Mouse (Mus musculus) fibroblast of lung, adult 2 months (primary cell): Measurements from ENCODE around the gene Zfp688.
"Not testable (repeated sequence)": the region's sequence is repeated elsewhere in the genome, so short reads cannot be mapped to it uniquely, and the experiment has no call there.

Experiments used
- DNase-seq: peaks from one replicate; pipeline ENCODE4 v3.0.0-alpha.2; 2011; ENCODE audit warnings: low read depth

Gene Zfp688

DNA sequence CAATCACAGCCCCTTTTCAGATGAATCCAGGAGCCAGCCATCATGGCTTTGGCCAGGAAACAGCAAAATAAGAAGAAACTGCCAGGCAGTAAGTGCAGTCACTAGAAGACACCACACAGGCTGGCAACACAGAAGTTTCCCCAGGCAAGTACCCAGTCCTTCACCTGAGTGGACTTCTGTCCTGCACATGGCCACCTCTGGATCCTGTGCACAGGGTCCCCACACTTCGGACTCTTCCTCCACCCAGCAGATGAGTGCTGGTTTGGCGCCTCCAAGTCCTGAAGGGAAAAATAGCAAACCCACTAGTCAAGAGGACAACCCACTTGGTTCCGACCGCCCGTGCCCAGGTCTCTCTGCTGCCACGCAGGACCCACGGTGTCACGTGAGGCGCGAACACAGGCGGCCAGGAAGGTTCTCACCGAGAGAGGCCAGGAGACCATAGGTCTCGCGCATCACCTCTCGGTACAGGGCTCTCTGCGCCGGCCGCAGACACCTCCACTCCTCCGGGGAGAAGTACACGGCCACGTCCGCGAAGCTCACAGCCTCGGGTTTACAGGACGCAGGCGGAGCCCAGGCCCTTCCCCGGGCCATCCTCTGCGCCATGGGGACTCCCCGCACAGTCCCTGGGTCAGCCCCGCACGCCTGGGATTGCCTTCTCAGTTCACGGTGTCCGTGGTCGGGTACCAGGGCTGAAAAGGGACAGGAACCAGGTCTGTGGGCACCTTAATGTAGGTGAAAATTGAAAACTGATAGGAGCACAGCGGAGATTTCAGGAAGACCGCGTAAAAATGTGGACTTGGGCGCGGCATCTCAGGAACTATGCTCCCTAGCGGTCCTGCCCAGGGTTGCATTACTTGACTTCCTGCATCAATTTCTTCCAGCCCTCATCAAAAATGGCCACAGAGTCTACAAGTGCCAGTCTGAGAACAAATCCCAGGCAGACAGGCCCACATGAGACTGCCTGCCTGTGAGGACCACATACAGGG is 15.6 kb downstream of the Zfp688 start, which contains the start of gene Zfp764:
Gene Zfp764, minus strand, starts transcription at position 821 of the 986 bp plus-strand sequence.
- DNase-seq = peak; percentile 80

DNA sequence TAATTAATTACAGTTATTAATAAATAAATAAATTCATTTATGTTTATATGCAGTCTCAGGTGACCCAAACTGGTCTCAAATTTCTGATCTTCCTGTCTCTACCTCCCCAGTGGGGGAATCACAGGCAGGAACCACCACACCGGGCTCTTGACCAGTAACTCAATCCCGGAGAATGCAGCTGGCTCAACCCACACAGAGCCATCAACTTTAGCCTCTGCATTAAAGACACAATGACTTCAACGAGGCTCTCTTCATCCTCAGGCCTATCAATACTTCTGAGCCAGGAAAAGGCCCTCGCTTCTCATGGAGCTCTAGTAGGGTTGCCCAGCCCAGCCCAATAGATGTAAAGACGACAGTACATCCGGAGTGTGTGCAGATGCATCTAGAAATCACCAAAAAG is 17.8 kb downstream of the Zfp688 start:
- not testable (repeated sequence) for DNase-seq

DNA sequence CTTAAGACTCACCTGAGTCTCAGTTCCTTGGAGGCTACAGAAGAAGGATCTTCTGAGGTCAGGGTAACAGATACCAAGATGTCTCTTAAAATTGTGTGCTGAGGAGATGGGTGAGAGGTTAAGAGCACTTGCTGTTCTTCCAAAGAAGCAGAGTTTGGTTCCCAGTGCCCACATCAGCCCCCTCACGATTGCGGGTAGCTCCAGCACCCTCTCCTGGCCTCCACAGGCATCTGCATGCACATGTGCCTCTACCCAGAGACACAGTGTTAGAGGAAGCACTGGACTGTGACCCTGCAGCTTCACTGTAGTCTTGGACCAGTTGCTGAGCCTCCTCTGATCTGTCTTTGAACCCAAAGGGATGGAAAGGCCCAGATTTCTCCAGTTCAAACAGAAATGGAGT is 18.9 kb downstream of the Zfp688 start:
- no peak for DNase-seq

DNA sequence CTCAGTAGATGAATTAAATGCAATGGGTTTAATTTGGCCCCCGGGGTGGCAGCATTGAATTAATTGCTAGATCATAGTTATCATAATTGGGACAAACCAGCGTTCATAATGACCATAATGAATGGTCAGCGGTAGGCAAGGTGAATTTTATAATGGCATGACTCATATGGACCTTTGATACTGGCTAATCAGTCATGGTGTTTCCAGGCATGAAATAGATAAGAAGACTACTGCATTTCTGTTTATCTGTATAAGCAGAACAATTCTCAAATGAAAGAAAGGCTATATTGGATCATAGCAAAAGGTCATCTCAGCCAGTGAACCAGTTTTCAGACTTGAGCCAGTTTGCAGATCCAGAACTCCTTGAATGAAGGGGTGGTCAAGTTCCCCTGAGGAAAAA is 21.5 kb downstream of the Zfp688 start:
- no peak for DNase-seq

DNA sequence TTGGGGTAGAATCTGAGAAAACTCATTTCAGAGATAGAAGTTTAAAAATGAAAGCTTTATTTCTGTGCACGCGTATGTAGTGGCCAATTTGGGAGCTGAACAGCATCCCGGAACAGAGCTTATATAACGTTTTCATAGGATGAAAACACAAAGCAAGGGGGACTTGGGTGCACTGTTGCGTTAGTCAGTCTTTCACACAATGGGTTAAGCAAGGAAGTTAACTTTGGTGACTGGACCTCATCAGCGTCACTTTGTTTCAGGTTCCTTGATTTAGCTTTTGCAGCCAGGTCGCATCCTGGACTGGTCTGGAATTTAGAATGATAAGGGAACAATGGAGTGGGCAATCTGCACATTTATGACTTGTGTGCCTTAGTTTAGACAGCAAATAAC is 27.9 kb downstream of the Zfp688 start:
- DNase-seq = no peak

DNA sequence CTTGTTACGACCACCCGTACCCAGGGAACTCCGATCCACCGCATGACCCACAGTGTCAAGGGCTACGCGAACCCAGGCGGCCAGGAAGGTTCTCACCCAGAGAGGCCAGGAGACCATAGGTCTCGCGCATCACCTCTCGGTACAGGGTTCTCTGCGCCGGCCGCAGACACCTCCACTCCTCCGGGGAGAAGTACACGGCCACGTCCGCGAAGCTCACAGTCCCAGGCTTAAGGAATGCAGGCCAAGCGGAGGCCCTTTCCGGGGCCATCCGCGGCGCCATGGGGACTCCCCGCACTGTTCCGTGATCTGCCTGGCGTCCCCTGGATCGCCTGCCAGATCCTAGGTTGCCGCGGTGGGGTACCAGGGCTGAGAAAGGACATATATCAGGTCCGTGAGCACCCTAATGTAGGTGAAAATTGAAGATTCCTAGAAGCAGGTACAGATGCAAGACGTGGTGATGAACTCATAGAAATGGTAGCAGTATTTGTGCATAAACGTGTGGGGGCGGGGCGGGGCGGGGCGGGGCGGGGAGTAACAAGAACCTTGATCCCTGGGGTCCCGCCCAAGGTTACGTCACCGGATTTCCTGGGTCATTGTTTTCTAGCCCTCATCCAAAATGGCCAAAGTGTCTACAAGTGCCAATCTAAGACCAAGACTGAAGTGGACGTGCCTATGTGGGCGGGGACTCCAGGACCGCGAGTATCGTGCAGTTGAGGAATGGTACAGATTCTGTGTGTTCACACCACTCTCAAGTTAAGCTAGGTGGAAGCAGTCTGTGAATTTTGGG is 28.5 kb downstream of the Zfp688 start, which contains the start of gene E430018J23Rik:
Gene E430018J23Rik, minus strand, starts transcription at position 473 of the 787 bp plus-strand sequence.
- peak; percentile 97 for DNase-seq

DNA sequence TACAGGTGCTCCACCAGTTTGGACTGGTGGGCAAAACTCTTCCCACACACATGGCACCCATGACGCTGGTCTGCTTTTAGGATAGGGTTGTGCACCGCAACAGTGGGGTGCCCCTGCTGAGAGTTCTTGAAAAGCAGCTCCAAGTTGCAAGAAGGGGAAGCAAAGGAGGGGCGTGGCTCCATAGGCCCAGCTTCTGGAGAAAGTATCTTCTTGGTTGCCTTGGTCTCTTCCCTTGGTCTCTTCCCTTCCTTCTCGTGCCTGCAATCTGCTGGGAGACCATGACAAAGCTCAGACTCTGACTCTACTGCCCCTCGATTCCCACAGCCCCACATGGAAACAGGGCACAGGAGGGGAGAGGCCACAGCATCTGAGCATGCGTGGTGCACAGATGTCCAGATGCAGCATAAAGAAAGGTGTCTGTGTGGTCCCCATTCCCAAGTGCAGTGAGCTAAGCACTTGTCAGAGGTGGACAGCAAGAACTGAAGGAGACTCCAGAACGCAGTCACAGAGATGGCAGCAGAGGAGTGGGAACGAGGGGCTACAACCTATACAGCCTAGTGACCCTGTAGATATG is 29.5 kb downstream of the Zfp688 start:
- no peak for DNase-seq

DNA sequence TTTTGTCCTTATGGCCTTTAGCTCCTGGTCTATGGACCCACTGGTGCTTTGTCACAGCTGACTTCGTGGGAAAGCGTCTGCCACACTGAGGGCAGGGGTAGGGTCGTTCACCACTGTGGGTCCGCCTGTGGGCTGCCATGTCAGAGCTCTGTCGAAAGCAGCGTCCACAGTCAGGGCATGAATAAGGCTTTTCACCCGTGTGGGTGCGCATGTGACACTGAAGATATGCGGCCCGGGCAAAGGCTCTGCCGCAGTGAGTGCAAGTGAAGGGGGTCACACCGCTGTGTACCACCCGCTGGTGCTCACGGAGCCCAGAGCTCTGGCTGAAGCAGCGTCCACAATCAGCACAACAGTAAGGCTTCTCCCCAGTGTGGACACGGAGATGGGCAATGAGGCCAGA is 30.3 kb downstream of the Zfp688 start:
- DNase-seq = no peak

DNA sequence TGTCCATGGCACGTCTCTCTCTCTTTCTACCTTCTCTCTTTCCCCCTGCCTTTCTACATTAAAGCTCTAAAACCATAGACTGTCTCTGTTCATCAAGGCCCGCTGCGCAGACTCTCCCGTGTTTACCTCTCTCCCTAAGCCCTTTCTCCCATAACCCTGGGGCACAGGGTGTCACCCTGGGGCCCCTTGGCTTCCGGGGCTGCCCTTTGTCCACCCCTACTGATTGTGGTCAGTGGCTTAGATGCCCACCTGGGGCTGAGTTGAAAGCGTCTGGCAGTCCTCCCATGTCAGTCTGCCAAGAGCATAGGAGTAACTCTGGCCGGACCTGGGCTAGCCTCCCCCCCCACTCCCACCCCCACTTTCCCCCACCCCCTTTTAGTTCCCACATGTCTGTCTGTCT is 31.6 kb downstream of the Zfp688 start:
- DNase-seq = no peak

DNA sequence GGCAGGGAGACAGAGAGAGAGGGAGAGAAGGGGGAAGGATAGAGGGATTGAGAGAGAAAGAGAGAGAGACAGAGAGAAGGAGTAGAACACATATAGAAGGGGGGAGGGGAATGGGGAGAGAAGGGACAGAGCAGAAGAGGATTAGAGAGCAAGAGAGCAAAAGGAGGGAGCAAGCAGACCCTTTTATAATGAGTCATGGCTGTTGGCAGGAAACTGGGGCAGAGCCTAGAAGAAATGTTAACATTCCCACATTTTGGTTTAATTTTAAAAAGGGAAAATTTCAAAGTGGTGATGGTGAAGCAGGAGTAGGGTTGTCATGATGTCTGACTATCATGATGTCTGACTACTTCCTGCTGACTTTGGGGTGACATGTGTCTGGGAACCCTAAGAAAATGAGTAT is 33.7 kb downstream of the Zfp688 start:
- not testable (repeated sequence) for DNase-seq

DNA sequence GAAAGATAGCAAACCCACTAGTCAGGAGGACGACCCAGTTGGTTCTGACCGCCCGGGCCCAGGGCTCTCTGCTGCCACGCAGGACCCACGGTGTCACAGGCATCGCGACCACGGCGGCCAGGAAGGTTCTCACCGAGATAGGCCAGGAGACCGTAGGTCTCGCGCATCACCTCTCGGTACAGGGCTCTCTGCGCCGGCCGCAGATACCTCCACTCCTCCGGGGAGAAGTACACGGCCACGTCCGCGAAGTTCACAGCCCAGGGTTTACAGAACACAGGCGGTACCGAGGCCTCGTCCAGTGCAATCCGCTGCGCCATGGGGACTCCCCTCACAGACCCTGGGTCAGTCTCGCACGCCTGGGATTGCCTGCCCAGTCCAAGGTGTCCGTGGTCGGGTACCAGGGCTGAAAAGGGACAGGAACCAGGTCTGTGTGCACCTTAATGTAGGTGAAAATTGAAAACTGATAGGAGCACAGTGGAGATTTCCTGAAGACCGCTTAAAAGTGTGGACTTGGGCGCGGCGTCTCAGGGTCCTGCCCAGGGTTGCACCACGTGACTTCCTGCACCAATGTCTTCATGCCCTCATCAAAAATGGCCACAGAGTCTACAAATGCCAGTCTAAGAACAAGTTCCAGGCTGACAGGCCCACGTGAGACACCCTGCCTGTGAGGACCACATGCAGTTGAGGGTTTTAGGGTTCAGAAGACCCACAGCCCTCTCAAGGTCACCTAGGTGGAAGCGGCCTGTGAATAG is 35.1 kb downstream of the Zfp688 start, which contains the start of gene 9130019O22Rik:
Gene 9130019O22Rik, minus strand, starts transcription at position 526 of the 752 bp plus-strand sequence.
- peak; percentile 71 for DNase-seq

DNA sequence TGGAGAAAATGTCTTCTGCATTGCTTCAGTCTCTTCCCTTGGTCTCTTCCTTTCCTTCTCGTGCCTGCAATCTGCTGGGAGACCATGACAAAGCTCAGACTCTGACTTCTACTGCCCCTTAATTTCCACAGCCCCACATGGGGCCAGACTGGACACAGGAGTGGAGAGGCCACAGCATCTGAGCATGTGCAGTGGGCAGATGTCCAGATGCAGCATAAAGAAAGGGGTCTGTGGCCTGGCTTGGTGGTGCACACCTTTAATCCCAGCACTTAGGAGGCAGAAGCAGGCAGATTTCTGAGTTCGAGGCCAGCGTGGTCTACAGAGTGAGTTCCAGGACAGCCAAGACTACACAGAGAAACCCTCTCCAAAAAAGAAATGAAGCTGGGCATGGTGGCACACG is 36.3 kb downstream of the Zfp688 start:
- DNase-seq = not testable (repeated sequence)

DNA sequence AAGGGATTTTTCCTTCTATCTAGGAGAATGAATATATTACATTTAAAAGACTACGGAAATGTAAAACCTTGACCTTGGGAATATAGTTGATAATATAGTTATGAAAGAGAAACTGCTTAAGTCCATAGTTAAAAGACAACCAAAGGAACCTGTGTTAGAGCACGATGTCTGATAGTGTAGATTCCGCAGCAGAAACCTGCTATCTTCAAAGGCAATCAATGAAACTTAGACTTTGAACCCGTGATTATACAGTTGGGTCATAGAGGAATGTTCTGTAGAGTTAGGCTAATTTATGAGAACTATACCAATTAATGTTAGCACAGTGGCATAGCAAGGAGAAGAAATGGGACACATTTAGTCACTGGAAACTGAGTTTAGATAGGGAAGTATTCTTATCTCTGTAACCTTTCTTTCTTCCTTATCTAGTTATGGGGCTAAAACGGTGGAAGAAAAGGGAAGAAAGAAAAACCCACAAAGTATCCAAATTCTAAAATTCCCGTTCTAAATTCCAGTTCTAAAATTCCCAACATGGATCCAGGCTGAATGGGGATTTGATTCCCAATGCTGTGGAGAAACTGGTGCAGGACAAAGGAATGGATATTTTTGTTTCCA is 43.5 kb downstream of the Zfp688 start:
- no peak for DNase-seq

DNA sequence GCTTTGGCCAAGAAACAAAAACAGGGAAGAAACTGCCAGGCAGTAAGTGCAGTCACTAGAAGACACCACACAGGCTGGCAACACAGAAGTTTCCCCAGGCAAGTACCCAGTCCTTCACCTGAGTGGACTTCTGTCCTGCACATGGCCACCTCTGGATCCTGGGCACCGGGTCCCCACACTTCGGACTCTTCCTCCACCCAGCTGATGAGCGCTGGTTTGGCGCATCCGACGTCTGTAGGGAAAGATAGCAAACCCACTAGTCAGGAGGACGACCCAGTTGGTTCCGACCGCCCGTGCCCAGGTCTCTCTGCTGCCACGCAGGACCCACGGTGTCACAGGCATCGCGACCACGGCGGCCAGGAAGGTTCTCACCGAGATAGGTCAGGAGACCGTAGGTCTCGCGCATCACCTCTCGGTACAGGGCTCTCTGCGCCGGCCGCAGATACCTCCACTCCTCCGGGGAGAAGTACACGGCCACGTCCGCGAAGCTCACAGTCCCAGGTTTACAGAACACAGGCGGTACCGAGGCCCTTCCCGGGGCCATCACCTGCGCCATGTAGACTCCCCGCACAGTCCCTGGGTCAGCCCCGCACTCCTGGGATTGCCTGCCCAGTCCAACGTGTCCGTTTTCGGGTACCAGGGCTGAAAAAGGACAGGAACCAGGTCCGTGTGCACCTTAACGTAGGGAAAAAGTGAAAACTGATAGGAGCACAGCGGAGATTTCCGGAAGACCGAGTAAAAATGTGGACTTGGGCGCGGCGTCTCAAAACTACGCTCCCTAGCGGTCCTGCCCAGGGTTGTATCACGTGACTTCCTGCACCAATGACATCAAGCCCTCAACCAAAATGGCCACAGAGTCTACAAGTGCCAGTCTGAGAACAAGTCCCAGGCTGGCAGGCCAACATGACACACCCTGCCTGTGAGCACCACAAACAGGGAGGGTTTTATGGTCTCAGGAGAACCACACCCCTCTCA is 46.3 kb downstream of the Zfp688 start, which contains the start of gene Zfp747:
Gene Zfp747, minus strand, starts transcription at position 780 of the 975 bp plus-strand sequence.
- peak; percentile 93 for DNase-seq

DNA sequence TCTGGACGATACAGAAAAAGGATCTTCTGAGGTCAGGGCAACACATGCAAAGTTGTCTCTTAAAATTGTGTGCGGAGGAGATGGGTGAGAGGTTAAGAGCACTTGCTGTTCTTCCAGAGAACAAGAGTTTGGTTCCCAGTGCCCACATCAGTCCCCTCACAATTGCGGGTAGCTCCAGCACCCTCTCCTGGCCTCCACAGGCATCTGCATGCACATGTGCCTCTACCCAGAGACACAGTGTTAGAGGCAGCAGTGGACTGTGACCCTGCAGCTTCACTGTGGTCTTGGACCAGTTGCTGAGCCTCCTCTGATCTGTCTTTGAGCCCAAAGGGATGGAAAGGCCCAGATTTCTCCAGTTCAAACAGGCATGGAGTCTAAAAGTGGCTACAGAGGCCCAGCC is 50.0 kb downstream of the Zfp688 start:
- not testable (repeated sequence) for DNase-seq

DNA sequence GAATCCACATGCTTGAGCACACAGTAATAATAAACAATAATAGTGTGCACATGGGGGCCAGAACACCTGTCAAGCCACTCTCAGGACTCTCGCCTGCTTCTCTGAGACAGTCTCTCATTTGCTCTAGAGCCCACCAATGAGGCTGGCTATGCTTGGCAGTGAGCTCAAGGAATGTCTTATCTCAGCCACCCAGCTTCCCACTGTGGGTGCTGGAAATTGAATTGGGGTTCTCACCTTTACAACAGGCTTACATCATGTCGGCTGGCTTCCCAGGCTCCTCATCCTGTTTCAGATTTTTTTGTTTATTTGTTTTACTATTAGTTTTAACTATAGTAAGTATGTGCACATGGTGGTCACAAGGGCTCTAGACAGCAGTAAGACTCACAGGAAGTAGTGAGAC is 50.7 kb downstream of the Zfp688 start:
- DNase-seq = no peak
